Mouse (Mus musculus) megakaryocyte progenitor cell, adult 5-6 weeks (primary cell): Measurements from ENCODE around the gene Nthl1. TPM values are rescaled to one million over a fixed set of nuclear protein-coding genes. Genes with fewer than 3 reads are reported as not detected.
A peak's percentile ranks its signal among the peaks of the same experiment; 100 is the strongest.

Experiments used
- ATAC-seq: replicated peaks from 2 replicates; pipeline ENCODE4 v1.8.0; 2016; ENCODE audit warnings: mild to moderate bottlenecking, moderate TSS enrichment, inconsistent platforms; ENCODE audit not compliant: poor library complexity
- total RNA-seq, 2 experiments: library from RNA; stranded (forward) in 1 of 2; stranded (reverse) in 1 of 2; fragments of 157-497, 149-512 nt in 1 of 2; fragments of 200-1000 nt in 1 of 2; gene quantifications; 2 replicates each; pipeline versions ENCODE4 v1.2.3 to v1.2.4; 2015 to 2017

Nthl1 gene
- 5.7 and 6.7 TPM in 2 replicates for total RNA-seq (2015)
- 12.0 and 13.6 TPM in 2 replicates for total RNA-seq (2017)

DNA sequence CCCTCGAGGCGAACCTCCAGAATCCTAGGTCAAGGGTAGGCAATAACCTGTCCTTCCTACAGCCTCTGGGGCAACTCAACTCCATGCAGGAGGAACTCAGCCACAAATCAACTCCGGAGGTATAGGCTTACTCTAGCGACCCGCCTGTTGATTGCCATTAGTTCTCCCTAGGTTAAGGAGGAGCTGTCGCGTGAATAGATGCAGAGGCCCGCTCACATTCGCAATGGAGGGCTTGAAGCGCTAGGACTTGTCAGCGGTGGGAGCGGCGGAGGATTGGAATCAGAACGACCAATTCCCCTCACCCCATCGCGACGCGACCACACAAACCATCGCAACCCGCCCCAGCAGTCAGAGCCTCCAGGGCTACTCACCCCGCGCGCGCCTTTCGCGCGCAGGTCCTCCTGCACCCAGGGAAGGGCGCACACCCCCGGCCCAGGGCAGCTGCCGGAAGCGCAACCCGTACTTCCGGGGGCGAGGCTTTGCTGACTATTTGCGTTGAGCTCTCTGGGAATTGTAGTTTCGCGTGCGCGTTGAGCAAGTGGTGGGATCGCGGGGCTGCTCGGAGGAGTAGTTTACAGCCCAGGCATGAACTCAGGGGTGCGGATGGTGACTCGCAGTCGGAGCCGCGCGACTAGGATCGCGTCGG lies at the start of gene Nthl1, which contains the start of gene Tsc2:
Nthl1 (plus strand) TSS at position 514 of the 646 bp plus-strand sequence.
Tsc2 (minus strand) TSS at position 464 of the 646 bp plus-strand sequence.
- ATAC-seq = peak; percentile 85

DNA sequence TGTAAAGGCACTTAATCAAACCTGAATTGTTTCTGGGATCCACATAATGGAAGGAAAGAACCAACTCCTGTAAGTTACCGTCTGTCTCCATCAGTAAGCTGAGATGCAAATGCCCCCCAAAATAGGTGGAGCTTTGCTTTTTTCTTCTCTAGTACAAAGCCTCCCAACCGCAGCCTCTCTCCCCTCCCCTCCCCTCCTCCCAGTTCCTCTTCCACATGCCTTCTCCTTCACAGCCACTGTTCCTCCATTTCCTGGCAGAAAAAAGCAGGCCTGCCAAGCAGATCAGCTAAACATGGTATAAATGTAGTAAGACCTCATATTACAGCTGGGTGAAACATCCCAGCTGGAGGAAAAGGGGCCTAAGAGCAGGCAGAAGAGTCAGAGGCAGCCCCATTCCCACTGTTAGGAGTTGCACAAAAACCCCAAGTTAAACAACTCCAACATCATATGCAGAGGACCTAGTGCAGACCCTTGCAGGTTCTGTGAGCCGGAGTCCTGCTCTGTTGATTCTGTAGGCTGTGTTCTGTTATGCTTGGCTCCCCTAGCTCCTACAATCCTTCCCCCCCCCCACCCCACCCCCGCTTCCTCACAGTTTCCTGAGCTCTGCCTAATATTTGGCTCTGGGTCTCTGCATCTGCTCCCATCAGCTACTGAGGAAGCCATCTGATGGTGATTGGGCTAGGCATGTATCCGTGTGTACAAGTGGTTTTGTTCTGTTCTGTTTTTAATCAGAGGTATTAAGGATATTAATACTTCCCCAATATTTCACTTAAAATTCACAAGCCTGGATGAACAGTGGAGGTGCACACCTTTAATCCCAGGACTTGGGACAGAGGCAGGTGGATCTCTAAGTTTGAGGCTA lies 48.6 kb upstream of the Nthl1 start:
- peak; percentile 71 for ATAC-seq

DNA sequence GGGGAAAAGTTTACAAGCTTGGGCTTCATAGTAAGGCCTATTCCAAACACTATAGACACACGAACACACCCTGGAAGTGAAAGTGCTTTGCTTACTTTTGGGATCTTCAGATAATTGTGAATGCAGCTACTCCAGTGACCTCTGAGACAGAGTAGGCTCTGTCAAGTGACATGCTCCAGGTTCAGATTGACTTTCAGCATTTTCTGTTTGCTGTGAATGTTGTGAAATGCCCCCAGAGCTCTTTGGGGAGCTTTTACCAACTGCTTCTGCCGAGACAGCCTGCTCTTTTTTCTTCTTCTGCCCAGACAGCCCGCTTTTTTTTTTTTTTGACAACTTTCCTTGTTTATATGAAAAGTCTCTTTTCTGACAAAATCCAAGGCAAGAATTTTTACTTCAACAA lies 48.0 kb upstream of the Nthl1 start:
- no peak for ATAC-seq

DNA sequence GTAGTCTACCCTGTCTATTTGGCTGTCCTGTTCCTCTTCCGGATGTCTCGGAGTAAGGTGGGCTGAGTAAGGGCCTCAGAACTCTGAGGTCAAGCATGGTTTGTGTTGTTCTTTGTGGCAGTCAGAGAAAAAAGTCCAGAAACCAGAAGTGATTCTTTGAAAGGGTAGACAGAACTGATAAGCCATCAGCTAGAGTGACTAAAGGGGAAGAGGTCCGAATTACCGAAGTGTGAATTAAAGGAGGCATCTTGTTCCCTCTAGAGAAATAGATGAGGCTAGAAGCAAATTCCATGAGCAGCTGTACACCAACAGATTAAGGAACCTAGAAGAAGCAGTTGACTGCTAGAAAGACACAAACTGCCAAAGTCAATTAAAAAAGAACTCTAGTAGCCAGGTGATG lies 45.9 kb upstream of the Nthl1 start:
- no peak for ATAC-seq

DNA sequence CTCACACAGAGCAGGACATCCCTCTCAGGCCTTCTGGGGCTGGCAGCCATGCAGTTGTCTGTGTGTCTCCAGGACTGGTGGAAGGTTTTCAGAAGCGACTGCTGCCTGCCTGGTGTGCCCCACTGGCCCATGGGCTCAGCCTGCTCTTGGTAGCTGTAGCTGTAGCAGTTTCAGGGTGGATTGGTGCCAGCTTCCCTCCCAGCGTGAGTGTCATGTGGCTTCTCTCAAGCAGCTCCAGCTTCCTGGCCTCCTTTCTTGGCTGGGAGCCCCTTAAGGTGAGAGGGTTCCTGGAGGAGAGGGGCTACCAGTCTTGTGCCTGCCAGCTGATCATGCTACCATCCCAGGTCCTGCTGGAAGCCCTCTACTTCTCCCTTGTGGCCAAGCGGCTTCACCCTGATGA lies 41.5 kb upstream of the Nthl1 start:
- ATAC-seq = no peak

DNA sequence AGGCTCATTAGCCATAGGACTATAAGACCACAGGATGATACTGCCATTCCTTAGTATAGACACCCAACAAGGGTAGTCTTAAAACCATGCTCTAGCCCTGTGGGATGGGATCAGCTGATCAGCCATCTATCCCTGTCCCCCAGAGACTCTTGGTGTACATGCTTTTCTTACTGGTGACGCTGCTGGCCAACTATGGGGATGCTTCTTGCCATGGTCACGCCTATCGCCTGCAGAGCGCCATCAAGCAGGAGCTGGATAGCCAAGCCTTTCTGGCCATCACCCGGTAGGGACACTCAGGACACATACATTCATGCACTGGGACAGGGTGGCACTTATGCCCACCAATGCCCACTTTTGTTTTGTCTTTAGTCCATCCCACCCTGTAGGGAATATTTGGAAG lies 40.8 kb upstream of the Nthl1 start:
- ATAC-seq = no peak

DNA sequence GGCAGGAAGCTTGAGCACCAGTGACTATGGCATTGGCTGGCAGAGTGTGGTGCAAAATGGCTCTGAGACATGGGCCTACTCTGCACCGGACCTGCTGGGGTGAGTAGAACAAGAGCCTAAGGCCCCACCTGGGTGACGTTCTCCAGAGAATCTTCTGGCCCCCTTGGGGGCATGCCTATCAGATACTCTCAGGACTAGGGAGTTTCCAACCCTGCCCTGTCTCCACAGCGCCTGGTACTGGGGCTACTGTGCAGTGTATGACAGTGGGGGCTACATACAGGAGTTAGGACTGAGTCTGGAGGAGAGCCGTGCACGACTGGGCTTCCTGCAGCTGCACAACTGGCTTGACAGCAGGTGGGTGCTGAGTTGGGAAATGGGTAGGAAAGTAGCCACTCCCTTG lies 39.2 kb upstream of the Nthl1 start:
- ATAC-seq = no peak

DNA sequence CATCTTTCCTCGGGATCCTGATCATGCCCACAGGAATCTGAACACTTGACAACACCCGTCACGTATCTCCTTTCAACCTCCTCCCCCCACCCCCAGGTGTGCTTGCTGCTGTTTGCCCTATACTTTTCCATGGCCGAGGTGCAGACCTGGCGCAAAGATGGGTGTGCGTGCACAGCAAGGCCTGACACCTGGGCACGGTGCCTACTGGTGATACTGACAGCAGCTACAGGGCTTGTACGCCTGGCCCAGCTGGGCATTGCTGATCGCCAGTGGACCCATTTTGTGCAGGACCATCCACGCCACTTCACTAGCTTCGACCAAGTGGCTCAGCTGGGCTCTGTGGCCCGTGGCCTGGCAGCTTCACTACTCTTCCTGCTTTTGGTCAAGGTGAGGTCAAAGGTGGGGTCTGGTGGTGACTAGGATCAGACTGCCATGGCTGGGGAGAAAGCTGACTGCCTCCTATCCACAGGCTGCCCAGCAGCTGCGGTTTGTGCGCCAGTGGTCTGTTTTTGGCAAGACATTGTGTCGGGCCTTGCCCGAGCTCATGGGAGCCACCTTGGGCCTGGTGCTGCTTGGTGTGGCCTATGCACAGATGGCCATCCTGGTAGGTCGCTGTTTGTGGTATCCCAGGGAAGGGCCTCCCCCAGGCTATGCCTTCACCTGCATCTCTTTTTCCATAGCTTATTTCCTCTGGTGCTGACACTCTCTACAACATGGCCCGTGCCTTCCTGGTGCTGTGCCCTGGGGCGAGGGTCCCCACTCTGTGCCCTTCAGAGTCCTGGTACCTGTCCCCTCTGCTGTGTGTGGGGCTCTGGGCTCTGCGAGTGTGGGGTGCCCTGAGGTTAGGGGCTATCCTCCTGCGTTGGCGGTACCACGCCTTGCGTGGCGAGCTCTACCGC lies 38.2 kb upstream of the Nthl1 start:
- no peak for ATAC-seq

DNA sequence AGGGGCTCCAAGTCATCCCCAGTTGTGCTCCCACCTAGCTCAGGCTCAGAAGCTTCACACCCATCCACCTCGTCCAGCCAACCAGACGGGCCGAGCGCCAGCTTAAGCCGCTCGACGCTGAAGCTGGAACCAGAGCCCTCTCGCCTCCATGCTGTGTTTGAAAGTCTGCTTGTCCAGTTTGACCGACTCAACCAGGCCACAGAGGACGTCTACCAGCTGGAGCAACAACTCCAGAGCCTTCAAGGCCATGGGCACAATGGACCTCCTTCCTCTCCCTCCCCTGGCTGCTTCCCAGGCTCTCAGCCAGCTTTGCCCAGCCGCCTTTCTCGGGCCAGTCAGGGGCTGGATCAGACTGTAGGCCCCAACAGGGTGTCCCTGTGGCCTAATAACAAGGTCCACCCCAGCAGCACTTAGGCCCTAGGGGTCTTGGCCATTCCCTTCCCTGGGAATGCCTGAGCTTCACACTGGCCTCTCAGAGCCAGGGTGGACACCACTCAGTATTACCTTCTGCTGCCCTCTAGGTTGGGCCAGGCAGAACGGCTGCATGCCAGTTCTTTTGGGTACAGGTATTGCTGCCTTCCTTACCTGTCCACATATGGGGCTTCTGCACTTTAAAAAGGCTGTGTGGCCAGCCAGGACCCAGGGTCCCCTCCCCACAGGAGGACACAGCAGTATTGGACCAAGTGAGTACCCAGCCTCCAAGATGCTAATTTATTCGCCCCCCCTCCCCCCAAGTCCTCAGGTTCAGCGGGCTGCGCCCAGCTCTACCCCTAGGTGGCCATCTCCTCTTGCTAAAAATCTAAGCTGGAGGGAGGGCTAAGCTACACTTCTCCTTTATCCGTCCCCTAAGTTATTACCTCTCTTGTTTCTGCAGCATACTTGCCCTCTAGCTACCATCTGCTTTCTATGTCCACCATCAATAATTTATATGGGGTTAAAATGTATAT lies 37.1 kb upstream of the Nthl1 start:
- ATAC-seq = peak; percentile 78

DNA sequence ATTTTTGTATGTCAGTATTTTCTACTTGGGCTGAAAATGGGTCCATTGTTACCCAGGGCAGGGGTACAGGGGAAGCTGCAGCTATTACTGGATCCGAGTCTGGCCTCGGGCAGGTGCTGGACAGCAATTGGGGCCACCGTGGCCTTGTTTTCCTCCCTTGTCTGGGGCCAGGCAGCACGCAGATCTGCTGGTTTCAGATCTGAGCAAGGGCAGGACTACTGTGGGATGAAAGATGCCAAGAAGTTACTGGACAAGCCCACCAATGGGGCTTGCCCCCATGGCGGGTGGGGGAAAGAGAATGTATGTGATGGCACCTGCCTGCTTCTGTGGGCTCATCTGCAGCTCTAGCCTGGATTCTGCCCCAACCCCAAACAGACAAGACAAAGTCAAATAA lies 36.4 kb upstream of the Nthl1 start:
- no peak for ATAC-seq

DNA sequence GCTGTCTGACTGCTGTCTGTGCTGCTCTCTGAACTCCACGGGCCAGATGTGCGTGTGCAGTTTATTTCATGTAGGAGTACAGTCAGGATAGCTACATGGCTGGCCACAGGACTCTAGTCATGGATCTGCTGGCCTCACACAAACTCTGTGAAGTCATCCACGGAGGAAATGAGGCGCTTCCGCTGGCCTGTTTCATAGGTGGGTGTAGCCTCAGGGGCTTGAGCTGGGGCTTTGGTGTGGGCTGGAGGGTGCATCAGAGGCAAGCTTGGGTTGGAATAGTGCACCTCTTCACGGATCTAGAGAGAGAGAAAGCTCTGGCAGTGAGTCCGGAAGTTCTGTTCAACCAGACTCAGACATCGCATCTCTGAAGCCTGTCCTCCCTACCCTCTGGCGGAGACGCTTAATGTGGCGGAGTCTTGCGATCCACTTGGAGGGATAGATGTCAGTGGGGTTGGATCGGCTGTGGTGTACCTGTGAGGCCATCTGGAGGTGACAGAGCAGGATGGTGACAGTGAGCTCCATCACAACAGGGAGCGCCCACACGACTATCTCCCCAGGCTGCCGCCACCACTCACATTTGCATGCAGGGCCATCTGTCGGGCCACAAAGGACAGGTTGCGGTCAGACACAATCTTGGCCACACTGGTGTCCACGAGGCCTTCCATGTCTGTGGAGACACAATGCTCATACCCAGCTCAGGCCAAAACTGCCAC lies 35.9 kb upstream of the Nthl1 start:
- no peak for ATAC-seq

DNA sequence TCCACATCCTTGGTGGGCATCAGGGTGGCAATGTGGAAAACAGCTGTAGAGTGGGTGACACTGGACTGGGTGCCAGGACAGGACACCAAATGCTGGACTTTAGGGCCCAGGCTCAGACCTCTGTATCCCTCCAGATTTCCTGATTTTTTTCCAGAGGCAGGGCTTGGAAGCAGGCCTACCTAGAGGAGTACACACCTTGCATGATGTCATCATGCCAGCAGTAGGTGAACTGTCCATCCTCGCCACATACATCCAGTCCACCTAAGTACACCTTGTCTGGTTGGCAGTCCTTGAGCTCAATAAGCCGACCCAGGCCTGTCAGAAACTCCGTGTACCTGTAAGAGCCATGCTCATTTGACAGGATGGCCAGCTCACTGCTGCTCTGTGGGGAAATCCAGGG lies 34.5 kb upstream of the Nthl1 start:
- no peak for ATAC-seq

DNA sequence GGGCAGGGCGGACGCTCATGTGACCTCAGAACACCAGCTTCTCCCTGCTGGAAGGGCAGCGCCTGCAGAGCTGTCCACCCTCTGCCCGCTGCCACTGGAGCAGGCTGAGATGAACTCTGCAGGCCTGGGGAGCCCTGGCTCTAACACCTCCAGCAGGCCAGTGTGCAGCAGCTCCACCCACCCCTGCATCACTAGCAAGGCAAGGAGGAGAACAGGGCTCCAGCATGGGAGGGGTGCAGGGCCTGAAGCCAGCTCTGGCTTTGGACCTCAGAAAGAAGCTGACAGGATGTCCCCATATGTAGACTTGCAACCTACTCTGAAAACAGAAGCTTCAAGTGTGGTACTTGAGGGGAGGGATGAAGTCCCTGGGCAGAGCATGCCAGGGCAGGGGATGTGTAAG lies 32.0 kb upstream of the Nthl1 start:
- no peak for ATAC-seq

DNA sequence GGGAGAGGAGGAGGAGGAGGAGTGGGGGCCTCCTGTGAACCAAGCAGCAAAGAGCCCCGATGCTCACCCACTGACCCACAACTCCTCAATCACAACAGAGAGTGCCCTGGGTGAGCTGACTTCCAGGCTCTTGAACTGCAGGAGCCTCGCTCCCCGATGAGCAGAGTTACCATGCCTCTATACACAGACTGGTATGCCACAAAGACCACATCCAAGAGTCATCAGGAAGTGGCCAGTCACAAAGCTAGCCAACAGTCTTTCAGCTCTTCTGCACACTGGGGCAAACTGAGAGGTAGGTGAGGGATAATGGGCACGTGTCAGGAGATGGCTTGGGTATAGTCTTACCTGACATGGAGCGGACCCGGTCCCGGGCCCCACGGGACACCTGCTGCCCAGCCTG lies 28.5 kb upstream of the Nthl1 start:
- 0 out of 2 replicates have a peak, but pooled peaks have one; percentile 14 for ATAC-seq

DNA sequence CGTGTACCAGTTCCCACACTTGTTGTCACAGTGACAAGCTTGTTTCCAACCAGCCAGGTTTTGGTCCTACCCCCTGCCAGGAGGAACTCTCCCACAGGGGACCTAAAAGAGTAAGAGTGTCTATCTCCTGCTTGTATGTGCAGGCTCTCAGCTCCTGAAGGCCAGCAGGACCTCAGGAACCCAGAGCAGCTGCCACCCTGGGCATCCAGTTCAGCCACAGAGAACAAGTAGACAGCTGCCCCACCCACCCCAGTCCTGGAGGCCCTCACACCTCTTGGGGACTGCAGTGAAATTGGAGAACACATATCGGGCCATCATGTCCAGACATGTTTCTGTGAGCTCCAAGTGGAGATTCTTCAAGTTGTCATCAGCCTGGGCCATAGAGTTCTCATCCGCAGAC lies 27.9 kb upstream of the Nthl1 start:
- no peak for ATAC-seq

DNA sequence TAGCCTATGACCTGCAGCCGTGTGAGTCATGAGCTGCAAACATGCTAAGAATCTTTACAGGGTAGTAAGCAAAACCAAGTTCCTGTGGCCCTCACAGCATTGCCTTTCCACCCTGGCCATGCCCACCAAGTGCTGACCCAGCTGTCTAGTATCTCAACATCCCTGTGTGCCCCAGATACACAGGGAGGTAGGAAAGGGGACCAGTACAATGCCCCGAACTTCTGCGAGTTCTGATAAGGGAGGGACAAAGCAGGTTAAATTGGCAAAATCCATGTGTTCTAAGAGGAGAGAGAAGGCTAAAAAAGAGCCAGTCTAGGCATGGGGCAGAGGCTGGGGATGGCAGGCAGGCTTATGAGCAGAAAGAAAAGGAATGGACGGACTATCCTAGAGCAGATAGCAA lies 24.1 kb upstream of the Nthl1 start:
- peak; percentile 46 for ATAC-seq

DNA sequence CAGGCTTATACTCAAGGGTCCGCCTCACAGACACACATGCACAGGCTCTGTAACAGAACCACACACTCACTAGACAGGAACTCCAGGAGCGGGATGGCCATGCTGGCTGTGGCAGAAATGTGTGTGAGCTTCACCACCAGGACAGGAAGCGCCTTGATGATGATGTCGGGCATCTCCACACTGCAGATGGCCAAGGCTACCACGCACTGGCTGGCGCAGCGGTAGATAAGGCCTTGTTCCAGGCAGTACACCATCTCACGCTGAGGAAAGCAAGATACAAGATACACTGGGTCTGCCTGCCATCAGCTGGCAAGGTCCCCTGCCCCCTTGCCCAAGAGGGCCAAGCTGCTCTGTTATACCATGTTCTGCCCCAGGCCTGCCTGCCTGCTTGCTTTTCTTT lies 23.6 kb upstream of the Nthl1 start:
- peak; percentile 85 for ATAC-seq

DNA sequence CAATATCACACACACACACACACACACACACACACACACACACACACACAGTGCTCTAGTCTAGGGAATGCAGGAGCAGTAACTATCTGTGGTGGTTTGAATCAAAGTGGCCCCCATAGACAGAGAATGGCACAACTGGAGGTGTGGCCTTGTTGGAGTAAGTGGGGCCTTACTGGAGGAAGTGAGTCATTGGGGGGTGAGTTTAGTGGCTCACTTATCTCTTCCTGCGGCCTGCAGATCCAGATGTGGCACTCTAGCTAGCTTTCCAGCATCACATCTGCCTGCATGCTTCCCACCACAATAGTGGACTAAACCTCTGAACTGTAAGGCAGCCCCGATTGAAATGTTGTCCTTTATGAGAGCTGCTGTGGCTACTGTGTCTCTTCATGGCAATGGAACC lies 21.8 kb upstream of the Nthl1 start:
- peak; percentile 77 for ATAC-seq

DNA sequence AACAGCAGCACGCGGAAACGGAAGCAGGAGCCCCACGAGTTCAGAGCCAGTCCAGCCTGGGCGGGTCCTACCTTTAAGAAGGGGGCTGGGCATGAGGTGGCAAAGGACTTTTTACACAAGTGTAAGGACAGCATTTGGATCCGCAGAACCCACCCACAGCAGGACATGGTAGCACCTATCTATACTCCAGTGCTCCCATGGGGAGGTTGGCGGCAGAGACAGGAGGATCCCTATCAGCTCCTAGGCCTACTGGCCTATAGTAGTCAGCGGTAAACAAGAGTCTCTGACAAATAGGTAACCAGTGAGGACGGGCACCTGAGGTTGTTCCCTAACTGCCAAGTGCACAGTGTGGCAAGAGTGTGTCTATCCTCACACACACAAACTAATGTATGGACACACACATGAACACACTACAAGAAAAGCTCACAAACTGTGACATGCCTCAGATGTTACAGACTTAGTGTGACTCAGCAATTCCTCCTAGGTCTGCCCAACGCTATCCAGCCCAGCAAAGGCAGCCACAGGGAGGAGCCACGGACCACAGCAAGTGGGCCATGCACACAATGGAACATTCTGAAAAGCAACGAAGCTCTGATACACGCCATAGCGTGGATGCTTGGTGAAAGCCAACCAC lies 14.8 kb upstream of the Nthl1 start:
- peak; percentile 95 for ATAC-seq
